Mouse (Mus musculus) small intestine, adult 2 months (tissue): ENCODE data around the gene Ddx23.

Source experiments
- CTCF ChIP-seq: fragments of 200-500 bp; IDR thresholded peaks from 2 replicates; pipeline ENCODE4 v1.5.1; 2012; ENCODE audit warnings: low read depth, mild to moderate bottlenecking, control low read depth, inconsistent platforms, low read length, moderate library complexity, mixed read lengths; ENCODE audit not compliant: insufficient replicate concordance, insufficient read length; ENCODE audit errors: extremely low read depth
- POLR2A ChIP-seq: fragments of 200-500 bp; IDR thresholded peaks from 2 replicates; pipeline ENCODE4 v1.6.1; 2012; ENCODE audit warnings: low read depth, mild to moderate bottlenecking, control low read depth, inconsistent platforms, low read length, moderate library complexity

DNA sequence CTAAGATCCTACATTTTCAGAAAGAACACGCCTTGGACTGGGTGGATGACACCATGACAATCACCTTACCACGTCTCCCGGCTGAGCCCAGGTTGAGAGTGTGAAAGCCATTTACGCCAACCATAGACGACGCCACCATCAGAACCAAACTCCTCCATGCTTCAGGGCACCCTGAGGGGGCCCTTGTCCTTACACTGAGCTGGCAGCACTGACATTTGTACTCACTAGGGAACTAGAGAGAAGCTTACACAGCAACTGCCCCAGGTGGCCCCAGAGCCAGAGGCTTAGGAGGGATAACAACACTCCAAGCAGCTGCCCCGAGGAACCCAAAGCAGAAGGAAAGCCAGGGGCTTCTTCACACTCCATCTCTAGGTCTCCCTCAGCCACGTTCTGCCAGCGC lies 56.0 kb downstream of the Ddx23 start:
- no peak for TF ChIP-seq CTCF
- peak; percentile 18; the same call in 1 of the 2 replicates for TF ChIP-seq POLR2A
